Mouse (Mus musculus) cerebral cortex, adult 2 months (tissue): ENCODE measurements around the gene Sytl2.

Experiments used
- WGBS: fragments of 180-500 bp; shearing (Covaris S2); methylation state at CpG from one replicate; pipeline ENCODE4 v1.1.7; 2018; 5-methylcytosine and 5-hydroxymethylcytosine counted together

The Sytl2 gene

DNA sequence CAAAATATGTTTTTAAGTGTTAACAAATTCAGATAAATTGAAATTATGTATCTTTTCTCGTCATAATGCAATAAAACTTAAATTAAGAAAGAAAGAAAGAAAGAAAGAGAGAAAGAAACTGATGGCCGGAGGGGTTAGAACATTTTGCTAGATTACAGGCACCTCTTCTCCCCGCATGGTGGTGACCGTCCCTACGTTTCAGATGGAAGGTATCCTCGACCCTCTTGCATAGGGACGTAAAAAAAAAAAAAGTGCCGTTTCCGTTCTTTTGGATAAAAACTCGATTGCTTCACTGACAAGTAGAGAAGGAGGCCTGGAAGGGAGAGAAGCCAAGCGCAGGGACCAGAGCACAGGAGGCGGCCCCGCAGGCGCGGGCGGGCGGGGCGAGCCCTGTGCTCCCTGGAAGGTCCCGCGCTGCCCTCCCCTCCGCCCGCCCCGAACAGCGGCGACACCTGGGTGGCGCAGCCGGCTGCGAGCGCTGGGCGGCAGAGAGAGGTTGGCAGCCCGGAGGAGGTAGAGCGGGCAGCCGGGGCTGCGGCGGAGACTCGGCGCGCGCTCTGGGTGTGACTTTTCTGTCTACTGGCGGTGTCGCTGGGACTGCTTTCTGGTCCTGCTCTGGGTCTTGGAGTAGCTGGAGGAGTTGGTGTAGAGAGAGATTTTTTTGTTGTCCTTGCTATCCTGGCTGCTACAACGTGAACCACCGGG, at the start of gene Sytl2:
Gene Sytl2, plus strand, starts transcription at position 311 of the 705 bp plus-strand sequence.
- WGBS: 1% methylated on average over 43 of the region's 43 CpGs

DNA sequence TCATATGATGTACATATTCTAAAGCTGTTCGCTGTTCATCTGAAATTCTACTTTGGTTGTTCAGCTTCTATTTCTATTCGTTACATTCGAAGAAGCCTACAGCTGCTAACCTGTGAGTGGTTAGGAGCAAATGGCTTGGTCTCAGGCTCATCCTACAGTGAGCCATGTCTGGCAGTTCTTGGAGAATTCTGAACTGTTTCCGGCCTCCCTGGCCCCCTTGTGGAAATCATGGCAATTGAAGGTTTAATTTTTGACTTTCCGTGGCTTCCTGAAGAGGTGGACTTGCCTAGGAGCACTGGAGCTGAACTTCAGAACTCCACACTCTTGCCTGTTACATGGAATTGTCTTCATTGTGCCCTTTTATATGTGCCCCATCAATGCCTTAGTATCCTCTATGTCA, 49.1 kb upstream of the Sytl2 start:
- 65% methylated on average over 5 of the region's 5 CpGs for whole genome bisulfite sequencing

DNA sequence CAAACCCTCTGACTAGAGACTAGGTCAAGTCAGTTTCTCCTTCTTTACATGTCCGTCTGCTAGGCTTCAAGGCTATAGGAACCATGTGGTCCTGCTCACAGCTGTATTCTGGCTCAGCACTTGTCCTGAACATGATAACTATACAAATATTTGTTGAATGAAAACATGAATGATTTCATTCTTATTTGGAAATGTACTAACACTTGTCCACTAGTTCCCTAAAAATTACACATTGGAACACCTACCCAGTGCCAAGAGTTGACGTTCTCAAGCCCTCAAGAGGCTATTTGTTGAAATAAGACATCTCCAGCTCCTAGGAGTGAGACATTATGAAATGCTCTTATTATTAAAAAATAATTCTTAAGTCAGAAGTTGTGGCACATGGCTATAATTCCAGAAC, 43.4 kb upstream of the Sytl2 start:
- WGBS: 94% methylated on average over 2 of the region's 2 CpGs

DNA sequence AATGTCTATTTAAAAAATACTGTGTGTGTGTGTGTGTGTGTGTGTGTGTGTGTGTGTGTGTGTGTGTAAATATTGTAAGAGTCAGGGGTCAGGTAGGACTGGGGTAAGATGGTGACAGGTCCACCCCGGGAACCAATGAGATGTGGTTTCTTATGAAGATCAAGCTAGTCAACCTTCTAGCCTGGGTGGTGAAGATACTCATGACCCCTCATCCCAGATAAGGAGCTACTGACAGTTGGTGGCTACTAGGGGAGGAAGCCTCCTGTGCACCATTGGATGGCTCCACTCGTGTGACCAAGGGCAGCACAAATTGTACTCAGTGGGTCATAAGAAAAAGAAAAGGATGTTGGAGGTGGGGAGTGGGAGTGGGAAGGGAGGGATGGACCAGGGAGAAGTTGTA, 42.2 kb upstream of the Sytl2 start:
- WGBS: 82% methylated on average over 2 of the region's 2 CpGs

DNA sequence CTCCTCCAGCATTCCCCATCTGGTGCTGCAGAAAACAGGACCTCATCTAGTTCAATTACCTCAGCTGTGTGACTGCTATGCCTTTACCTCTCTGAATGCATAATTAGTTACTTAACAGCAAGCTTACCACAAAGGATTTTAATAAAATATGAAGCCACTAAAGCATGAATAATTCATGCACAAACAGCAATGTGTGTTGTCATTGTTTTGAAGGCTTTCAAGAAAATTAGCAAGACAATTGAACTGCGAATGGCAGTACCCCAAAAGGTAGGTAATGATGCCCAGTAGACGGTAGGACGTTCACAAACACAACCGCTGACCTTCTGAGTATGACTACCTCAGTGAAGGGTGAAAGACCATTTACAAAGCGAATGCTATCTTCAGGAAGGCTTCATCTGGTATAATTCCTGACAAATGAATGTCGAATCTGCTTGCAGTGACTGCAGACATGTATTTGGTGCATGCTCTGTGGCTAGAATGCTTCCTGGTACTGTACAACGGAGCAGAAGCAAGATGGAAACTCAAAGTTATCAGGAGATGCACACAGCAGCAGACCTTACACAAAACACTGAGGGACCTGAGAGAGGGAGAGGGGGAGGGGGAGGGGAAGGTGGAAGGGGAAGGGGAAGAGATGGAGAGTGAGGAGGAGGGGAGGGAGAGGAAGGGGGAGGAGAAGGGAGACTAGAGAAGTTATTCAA, 40.0 kb upstream of the Sytl2 start:
- 36% methylated on average over 7 of the region's 7 CpGs for WGBS

DNA sequence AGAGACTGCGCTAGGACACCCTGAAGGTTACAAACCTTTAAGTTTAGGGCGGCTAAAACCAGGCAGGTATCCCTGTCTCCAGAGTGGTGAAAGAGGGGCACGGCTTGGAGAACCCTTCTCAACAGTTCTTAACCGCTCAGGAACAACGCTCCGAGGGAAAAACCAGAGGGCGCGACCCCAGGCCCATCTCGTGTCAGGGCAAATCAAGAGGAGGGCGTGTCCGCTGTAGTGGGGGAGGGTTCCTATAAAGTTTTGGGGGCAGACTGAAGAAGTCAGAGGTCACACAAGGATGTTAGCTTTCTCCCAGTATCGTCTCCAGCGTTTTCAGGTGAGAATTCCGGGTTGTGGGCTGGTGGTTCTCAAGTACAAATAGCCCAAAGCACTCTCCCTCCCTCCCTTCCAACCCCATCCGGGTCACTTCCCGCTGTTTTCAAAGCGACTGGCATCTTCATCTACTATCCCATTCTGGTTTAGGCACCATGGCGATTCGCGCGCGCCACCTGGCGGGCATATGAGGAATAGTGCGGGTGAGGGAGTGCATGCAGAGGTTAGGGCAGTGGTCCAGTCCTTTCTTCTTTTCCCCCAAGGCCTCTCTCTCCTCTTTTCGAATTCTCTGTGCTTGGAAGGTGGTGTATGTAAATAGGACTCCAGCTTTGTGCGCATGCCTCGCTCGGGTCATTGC, 36.6 kb upstream of the Sytl2 start, which contains the start of gene Ccdc83:
Gene Ccdc83, minus strand, starts transcription at position 489 of the 682 bp plus-strand sequence.
- 8% methylated on average over 28 of the region's 28 CpGs for WGBS

DNA sequence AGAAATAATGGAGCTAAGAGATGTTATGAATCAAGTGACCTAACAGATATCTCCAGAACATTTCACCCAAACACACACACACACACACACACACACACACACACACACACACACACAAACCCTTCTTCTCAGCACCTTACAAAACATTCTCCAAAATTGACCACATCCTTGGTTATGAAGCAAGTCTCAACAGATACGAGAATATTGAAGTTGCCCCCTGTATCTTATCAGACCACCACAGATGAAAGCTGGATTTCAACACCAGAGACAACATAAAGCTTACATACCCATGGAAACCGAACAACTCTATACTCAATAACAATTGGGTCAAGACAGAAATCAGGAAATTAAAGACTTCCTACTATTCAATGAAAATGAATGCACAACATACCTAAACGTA, 31.9 kb upstream of the Sytl2 start:
- 82% methylated on average over 3 of the region's 3 CpGs for WGBS

DNA sequence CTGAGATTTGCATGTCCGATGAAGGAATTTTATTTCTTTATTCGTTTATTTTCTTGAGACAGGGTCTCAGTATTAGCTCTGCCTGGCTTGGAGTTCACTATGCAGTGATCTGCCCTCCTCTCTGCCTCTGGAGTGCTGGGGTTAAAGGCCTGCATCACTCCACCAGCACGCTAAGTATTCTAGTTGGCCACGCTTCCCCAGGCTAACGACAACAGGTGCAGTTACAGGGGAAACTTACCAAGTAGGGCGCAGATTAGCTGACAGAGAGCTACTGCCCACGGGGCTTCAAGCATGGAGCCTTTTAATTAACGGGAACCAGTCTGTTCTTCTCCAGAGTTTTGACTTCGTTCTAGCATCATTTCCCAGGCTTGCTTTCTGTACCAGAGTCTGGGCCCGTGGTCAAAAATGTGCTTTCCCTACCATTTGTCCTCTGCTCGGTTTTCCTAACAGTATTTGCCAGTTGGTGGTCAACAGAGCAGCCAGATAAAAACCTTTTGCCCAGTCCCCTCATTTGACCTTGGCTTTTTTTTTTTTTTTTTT, 27.4 kb upstream of the Sytl2 start:
- 59% methylated on average over 11 of the region's 11 CpGs for WGBS

DNA sequence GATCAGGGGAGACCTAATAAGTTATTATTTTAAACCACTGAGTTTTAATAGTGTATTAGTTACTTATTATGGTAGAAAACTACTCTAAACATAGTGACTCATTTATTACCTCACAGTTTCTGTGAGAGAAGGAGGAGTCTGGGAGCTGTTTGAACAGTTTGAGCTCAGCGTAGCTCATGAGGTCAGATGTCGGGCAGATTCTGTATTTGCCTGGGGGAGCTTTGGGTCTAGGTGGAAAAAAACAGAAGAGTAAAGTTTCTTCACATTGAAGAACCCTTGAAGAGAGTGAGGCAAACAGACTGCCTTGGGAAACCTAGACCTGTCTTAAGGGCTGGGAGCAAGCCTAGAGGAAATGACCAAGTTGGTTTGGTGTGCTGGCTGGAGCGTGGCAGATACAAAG, 24.8 kb upstream of the Sytl2 start:
- 95% methylated on average over 3 of the region's 3 CpGs for WGBS

DNA sequence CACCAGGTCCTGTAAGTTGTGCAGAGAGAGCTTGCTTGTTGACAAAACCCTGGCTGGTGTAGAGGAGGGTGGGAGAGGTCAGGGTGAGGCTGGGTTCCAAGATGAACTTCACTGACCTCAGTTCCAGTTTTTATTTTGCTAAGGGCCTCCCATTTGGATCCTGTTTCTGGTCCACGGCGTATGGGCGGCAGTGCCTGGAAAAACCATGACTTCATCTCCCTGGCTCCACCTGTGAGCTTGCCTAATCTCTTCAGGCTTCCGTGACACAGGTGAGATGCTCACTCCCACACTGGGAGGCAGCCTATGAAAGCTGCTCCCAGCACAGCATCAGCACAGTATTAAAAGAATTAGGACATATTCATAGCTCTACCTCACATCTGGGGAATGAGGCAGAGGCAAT, 24.3 kb upstream of the Sytl2 start:
- WGBS: 75% methylated on average over 4 of the region's 4 CpGs

DNA sequence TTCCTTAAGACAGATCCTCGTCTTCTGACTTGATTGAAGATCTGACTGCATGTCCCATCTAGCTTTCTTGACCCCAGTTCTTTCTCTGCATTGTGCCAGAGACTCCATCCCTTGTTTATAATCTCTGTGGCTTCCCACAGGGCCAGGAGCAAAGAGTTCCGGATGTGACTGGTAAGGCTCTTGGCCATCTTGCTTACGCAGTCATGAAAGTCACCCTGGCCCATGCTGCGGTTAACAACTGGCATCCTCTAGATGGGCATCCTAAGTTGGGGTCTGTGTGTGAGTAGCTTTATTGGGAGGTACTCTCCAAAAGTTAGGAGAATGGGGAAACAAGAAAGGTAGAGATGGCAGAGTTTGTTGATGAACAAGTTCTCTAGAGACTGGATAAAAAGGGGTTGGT, 22.9 kb upstream of the Sytl2 start:
- 90% methylated on average over 4 of the region's 4 CpGs for WGBS

DNA sequence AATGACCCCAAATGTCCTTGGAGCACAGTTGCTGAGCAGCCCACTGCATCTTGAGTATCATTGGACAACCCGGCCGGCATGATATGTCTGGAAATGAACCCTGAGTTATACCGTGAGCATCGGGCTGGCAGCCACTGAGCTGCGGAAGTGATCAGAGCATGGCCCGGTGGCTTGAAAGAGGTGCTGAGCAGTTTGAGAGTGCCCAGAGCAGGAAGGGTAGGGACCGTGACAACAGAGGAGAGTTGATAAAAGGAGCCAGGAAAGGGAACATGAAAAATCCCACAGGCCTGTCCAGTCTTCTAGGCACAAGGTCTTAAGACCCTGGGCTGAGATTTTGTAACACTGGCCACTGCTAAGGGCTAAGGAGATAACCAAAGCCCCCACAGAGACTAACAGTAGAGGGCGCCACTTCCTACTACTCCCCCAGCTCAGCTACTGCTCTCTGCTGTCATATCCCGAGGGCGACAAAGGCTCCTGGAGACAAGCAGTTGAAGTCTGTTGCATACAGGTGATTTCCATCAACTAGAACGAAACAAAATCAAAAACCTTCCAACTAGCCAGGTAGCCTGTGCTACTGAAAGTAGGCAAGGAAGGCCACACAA, 21.7 kb upstream of the Sytl2 start:
- 71% methylated on average over 11 of the region's 11 CpGs for WGBS

DNA sequence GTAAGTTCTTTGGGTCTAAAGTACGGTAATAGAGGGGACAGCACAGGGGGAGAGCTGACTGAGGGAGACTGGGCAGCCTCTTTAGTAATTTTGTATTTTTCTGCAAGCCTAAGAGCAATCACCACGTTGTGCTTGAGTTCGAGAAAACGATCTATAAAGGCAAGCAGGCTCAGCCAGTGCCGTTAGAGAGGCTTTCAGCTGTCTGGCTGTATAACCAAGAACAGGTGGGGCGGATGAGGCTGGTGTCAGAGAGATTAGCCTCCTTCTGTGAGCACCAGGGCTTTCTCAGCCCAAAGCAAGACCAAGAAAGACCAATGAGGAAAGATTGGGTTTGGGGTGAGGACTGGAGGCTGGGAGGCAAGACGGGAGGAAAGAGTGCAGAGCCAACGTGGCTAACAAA, 21.2 kb upstream of the Sytl2 start:
- whole genome bisulfite sequencing: 73% methylated on average over 8 of the region's 8 CpGs

DNA sequence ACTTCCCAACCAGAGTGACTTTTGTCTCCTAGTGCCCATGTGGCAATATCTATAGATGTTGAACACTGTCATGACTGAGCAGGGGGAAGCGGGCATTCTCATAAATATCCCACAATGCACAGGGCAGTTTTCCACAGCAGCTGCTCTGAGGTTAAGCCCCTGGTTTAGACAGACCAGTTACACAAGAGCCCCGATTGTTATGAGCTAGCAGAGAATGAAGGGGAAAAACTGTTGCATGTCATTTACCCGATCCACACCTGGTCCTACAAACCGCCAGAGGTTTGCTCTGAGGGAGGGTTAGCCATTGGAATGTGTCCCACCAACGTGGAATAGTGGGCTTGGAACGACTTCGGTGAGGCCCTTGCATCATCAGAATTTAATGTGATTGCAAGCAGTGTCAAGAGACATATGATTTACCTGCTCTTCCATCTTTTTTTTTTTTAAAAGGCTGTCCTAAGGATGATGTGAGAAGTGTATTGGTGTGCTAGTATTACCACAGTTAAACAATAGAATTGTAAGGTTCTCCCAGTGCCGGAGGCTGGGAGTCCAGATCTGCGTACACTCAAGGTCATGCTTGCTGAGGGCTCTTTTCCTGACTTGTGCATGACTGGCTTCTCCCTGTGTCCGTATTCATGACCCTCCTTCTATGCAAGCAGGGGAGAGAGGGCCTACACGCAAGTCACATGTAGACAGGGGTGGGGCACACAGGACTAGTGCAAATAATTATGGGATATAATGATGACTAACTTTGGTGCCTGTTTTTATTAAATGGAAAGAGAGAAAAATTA, 20.1 kb upstream of the Sytl2 start:
- WGBS: 88% methylated on average over 11 of the region's 11 CpGs

DNA sequence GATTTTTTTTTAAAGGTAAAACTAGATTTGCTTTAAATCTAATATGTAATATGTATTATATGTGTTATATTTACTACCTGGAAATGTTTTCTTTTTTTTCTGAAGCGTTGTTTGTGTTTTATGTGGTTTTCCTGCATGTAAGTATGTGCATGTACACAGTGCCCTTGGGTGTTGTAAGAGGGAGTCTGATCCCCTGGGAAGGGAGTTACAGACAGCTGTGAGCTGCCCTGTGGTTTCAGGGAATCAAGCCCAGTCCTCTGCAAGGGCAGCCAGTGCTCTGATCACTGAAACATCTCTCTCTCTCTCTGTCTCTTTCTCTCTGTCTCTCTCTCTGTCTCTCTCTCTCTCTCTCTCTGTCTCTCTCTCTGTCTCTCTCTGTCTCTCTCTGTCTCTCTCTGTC, 19.3 kb upstream of the Sytl2 start:
- 93% methylated on average over 1 of the region's 1 CpGs for WGBS

DNA sequence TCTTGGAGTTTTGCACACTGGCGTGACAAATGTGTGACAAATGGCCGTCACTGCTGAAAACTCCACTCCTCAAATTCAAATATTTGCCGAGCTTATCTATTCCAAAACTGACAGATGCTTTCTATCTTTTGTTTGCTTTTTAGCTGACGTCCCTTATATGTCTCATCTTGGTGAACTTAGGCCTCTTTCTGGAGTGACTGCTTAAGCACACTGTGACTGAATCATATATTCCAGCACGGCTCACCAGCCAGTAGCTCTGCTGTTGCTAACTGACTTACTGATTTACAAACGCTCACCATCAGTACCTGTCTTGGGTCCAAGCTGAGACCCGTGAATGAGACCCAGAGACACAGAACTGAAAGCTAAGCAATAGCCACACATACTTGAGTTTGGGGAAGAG, 17.3 kb upstream of the Sytl2 start:
- WGBS: 87% methylated on average over 7 of the region's 7 CpGs

DNA sequence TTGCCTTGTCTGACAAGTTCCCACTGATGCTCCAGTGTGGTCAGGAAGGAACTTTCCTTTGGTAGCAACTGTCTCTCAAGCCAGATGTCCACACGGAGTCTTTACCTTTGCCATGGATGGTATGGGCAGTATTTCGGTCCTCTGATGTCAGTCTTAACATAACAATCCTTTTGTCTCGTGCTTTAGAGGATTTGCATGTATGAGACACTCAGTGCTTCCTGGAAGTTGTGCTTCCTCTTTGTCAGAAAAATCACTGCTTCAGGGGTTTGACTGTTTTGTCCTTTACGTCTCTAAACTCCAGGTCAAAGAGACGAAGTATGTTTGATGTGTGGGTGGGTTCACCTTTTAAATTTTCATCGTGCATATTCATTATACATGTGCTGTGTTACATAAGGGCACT, 10.2 kb upstream of the Sytl2 start:
- WGBS: 77% methylated on average over 6 of the region's 6 CpGs

DNA sequence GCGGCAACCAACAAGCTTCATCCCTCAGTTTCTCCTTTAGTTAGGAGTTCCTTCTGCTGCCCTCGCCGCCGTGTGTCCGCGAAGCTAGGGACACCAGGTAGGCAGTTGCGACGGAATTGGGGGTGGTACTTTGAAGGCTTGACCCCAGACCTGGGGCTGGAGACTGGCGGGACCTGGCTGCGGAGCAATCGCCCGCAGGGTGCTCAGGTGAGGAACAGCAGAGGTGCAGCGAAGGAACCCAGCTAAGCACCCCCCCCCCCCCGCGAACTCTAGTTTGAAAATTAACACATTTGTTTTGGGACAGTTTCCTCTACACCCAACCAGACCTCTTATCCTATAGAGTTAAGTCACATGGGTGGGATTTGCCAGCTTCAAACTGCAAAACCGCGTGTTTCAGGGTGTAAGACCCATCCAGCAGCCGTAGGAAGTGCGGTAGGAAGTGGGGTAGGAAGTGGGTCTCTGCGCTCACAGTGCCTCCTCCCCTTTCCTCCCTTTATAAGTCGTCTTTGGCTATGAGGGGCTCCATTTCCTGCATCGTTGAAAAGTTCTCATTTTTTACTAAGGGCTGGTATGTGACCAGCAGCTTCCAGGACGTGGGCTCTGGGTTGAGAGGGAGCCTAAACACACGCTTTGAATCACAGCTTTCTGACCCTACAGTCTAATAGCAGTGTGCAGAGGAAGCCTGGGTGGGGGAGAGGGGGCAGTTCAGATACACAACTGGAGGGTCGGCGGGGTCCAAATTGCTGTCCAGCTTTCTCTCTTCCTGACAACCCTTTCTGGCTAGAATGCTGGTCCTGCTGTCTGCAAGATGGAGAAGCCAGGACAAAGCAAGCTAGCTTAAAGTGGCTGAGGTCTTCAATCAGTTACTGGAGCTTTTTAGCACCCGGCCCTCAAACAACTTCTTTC, 848 bp downstream of the Sytl2 start:
- WGBS: 7% methylated on average over 27 of the region's 27 CpGs

DNA sequence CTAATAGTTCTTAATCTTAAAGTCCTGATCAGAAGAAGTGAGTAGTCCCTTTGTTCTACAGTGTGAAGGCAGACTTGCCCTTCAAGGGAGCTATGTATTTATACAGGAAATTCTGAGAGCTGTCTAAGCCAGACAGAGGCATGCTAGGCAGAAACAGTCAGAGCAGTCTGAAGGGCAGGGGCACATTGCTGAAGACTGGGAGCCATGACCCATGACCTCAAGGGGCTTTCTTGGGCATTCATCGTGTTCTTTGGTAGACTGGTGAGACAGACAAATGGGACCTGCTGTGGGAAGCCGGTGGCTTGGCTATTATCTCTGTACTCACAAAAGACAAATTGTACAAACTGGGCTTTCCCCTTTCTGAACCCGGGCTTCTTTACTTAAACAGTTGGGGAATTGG, 4.0 kb downstream of the Sytl2 start:
- 46% methylated on average over 3 of the region's 3 CpGs for WGBS

DNA sequence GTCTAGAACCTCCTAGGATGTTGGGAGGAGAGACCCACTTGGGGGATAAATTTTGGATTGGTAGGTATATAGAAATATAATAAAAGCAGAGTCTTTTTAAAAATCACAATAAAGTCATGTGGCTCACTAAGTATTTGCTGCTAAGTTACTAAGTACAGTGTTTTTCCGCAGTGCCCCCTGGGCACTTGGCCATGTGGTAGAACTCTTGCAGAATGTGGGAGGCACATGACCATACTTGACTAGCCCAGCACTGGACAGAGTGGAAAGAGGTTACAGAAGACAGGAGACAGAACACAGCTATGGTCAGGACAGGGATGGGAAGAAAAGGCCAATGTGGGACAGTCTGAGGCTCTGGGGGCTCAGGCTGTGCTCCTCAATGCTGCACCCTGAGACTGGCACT, 4.9 kb downstream of the Sytl2 start:
- WGBS: 56% methylated on average over 1 of the region's 1 CpGs
